Mouse (Mus musculus) NIH3T3 (cell line): ENCODE measurements at regions not wholly inside any gene's neighbourhood (a gene's known extent, or its start where the extent isn't known, plus 50 kb on each side); places are given as distances from the start of the nearest gene placed in this dataset.
"Not testable (repeated sequence)": the region's sequence is repeated elsewhere in the genome, so short reads cannot be mapped to it uniquely, and the experiment has no call there.

Source experiments
- DNase-seq: peaks from one replicate; pipeline ENCODE4 v3.0.0-alpha.2; 2012; ENCODE audit warnings: low read depth

- DNase-seq = peak; percentile 35
Observed at GRCm38 (mm10) chr16:93342701-93343100, 261.2 kb downstream of the Setd4 start.

- DNase-seq = peak; percentile 37
Observed at GRCm38 (mm10) chr16:93341791-93342190, 262.1 kb downstream of the Setd4 start.

GRCm38 (mm10) chr16:93338806-93339205 lies 265.1 kb downstream of the Setd4 start:
- no peak for DNase-seq

- no peak for DNase-seq
Observed at GRCm38 (mm10) chr16:93335322-93336111, 268.3 kb downstream of the Setd4 start.

GRCm38 (mm10) chr16:93333654-93334053 lies 270.2 kb downstream of the Setd4 start:
- no peak for DNase-seq

- DNase-seq = peak; percentile 82
Observed at GRCm38 (mm10) chr16:93328680-93329395, 275.0 kb downstream of the Setd4 start.

GRCm38 (mm10) chr16:93324911-93325310 lies 279.0 kb downstream of the Setd4 start:
- DNase-seq = peak; percentile 91

GRCm38 (mm10) chr16:93323172-93323571 lies 280.7 kb downstream of the Setd4 start:
- DNase-seq = no peak

- peak; percentile 41 for DNase-seq
Observed at GRCm38 (mm10) chr16:93319581-93319980, 284.3 kb downstream of the Setd4 start.

GRCm38 (mm10) chr16:93311644-93312043 lies 292.2 kb downstream of the Setd4 start:
- no peak for DNase-seq

- DNase-seq = no peak
Observed at GRCm38 (mm10) chr16:93308666-93309360, 295.1 kb downstream of the Setd4 start.

GRCm38 (mm10) chr16:93306951-93307350 lies 296.9 kb downstream of the Setd4 start:
- DNase-seq = no peak

GRCm38 (mm10) chr16:93306140-93306539 lies 297.7 kb downstream of the Setd4 start:
- not testable (repeated sequence) for DNase-seq

- DNase-seq = peak; percentile 34
Observed at GRCm38 (mm10) chr16:93294430-93294829, 309.4 kb downstream of the Setd4 start.

GRCm38 (mm10) chr16:93292965-93293653 lies 310.8 kb downstream of the Setd4 start:
- DNase-seq = peak; percentile 93

- no peak for DNase-seq
Observed at GRCm38 (mm10) chr16:93292181-93292834, 311.6 kb downstream of the Setd4 start.

GRCm38 (mm10) chr16:93288036-93288435 lies 315.8 kb downstream of the Setd4 start:
- no peak for DNase-seq

GRCm38 (mm10) chr16:93287520-93287919 lies 316.3 kb downstream of the Setd4 start:
- DNase-seq = no peak

GRCm38 (mm10) chr16:93286816-93287215 lies 317.0 kb downstream of the Setd4 start:
- no peak for DNase-seq

GRCm38 (mm10) chr16:93285191-93285590 lies 318.7 kb downstream of the Setd4 start:
- no peak for DNase-seq

- DNase-seq = no peak
Observed at GRCm38 (mm10) chr16:93281715-93282114, 322.1 kb downstream of the Setd4 start.

- DNase-seq = no peak
Observed at GRCm38 (mm10) chr16:93272636-93273035, 331.2 kb downstream of the Setd4 start.
